Mouse (Mus musculus) liver, postnatal 0 days (tissue): ENCODE data around the gene Pdia4.

Experiments
- CTCF ChIP-seq: sonication (generic); IDR thresholded peaks from 2 replicates; pipeline ENCODE4 v1.5.1; 2016; ENCODE audit warnings: antibody characterized with exemption, low read depth
- EP300 ChIP-seq: IDR thresholded peaks from 2 replicates; pipeline ENCODE4 v1.6.1; 2016; ENCODE audit warnings: antibody characterized with exemption, low read depth, mild to moderate bottlenecking

GRCm38 (mm10) chr6:47837630-47838029 lies 24.4 kb upstream of the Pdia4 start:
- no peak for TF ChIP-seq CTCF
- no peak for TF ChIP-seq EP300
